Mouse (Mus musculus) cerebellum, adult 9-11 months (tissue): ENCODE results near the gene Ttbk1.

Experiments
- DNase-seq: peaks from one replicate; pipeline ENCODE4 v3.0.0; 2022

Gene Ttbk1

DNA sequence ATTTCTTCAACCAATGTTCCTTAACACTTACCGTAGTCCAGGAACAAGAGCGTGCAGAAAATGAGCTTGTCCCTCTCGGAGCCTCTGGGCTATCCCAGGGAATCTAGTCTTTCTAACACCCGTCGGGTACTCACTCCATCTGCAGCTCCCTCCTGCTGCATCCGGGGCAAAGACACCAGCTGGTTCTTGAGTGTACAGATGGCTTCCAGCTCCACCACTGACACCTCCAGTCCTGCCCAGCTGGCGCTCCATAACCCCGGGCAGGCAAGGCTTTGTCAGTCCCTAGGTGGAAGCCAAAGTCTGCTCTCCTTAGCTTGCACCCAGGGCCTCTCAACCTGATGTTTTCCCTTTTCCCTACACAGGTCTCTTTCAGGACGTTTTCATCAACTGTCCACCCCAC lies 19.6 kb downstream of the Ttbk1 start:
- peak; percentile 81 for DNase-seq

DNA sequence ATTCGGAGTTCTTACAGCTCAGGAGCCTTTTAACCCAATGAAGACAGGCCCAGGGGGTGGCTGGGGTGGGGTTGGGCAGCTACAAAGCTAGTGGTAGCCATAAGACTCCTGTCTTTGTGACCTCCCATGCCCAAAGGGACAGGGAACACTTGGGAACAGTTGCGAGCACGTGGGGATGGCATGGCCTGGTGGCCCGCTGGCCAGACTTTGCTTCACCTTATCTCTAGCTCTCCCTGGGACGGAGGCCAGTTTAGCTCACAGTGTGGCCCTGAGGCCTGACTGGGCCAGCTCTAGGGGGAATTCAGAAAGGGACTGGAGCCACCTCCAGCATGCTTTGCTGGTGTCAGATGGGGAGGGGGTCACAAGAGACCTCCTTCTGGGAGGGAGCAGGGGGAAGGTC lies 25.2 kb downstream of the Ttbk1 start:
- DNase-seq = no peak

DNA sequence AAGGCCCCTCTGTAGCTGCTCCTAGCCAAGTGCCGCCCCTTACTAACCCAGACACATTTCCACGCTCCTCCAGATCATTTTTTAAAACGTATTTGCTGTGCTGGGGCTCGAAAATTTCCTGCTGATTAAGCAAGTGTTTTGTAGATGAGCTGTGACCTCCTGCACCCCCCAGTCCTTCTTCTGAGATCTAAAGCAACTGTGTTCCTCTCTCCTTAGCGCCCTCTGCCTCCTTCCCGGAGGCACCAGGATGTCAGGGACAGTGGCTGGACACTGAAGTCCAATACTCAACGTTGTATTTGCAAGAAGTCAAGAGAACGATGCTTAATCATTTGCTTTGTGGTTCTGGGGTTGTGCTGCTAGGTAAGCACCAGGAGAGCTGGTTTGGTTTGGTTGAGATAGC lies 26.1 kb downstream of the Ttbk1 start:
- DNase-seq = no peak

GRCm38 (mm10) chr17:46460673-46461072 lies 26.8 kb downstream of the Ttbk1 start:
- DNase-seq = no peak

DNA sequence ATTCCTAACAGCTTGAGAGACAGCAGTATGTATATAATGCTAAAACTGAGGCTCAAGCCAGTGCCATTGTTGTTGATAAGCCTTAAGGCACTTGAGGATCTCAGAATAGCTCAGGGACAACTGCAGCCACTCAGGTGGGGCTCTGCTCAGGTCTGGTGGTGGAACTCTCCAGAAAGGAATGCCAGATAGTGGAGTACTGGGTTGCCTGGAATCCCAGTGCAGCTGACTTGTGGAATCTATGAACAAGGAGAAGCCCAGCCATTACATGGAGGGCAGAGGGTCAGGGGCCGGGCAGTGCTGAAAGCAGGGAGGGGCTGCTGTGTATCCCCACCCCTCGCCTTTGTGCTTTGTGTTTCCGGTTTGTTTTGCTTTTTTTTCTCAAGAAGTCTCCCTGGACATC lies 29.0 kb downstream of the Ttbk1 start:
- no peak for DNase-seq

- no peak for DNase-seq
These were observed 29.7 kb downstream of the Ttbk1 start for GRCm38 (mm10) chr17:46457791-46458190.

GRCm38 (mm10) chr17:46455110-46455691 lies 32.3 kb downstream of the Ttbk1 start:
- DNase-seq = no peak

DNA sequence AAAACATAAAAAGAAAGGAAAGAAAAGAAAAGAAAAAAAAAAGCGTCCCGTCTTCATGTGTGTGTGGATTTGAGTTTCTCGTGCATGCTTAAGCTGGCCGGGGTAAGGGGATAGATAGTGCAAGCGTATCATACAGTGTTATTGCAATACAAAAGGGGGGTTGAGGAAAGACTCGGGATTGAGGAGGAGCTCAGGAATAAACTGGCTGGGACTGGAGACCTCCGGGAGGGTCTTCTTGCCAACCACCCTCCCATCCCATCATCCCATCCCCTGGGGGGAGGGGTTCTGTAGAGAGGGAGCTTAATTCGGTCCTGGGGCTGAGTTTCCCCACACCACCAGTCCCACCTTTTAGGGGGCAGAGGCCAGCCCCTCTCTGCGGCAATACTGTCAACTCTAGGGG lies 32.9 kb downstream of the Ttbk1 start:
- no peak for DNase-seq

GRCm38 (mm10) chr17:46453970-46454411 lies 33.5 kb downstream of the Ttbk1 start:
- DNase-seq = no peak

DNA sequence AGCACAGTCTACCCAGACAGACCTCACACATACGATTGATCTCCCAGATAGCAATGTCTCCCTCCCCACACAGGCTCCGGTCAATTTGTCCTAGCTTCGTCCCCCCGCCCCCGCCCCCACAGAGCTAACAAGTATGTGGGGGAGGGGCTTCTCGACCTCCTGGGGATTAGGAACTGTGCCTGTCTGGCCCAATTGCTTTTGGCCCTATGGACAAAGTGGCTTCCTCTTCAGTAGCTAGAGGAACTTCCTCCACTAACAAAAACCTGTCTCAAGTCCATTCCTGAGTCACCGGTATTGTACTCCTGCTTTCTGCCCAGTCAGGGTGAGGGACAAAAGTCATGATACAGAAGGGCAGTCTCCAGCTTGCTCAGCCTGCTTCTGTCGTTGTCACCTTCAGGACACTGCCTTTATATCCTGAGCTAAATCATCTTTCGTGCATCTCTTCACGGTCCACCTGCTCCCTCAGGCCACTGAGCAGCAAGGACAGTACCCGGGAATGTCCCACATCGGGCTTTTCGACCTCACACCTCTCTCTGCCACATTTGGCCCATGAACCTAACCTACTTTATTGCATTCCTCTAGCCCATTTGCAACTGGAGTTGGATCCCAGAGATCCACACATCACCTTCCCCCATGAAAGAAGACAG lies 34.0 kb downstream of the Ttbk1 start:
- no peak for DNase-seq

DNA sequence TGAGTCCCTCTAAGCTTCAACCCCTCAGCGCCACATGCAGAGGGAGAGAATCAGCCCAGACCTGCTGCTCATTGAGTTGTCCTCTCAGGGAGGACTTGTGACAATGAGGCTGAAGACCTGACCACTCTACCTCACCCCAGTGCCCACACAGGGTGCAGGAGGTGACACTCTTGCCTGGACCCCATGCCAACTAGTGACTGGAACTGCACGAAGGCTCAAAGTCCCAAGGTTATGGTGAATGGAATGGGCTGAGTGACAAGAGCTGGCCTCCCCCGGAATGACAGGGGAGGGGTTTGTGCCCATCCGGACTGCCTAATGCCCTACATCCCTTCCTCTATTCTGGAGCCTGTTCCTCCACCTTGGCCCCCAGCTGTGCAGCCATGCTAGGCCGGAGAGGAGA lies 34.8 kb downstream of the Ttbk1 start:
- no peak for DNase-seq

- DNase-seq = no peak
These were observed 41.2 kb downstream of the Ttbk1 start for GRCm38 (mm10) chr17:46446264-46446663.

DNA sequence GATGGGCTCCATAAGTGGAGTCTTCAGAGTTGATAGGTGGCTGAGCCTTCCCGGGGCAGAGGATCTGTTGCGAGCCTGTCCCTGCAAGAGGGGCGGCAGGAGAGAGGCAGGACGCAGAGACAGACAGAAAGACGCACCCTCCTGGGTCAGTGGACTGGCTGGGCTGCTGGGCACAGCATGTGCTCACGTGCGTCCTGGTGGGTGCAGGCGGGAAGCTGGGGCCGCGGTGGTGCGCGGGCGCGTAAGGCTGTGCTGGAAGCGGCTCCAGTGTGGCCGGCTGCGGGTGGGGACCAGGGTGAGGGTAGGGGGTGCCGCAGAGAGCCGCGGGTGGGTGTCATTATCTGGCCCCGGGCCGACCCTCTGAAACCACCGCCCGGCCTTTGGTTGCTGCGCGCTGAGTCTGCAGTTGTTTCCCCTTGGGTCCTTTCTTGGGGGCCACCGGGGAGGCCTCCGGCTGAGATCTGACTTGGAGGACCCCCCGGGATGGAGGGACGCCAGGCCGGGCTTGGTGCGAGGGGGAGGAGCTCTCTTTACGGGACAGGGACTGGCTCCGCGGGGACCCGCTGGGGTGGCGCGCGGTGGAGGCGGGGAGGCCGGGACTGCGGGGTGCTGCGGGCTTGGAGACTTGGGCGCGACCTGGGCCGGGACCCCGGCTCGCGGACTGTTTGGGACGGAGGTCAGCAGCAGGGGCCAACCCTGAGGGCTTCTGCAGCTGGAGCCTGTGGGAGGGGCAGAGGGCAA lies 42.5 kb downstream of the Ttbk1 start:
- no peak for DNase-seq

DNA sequence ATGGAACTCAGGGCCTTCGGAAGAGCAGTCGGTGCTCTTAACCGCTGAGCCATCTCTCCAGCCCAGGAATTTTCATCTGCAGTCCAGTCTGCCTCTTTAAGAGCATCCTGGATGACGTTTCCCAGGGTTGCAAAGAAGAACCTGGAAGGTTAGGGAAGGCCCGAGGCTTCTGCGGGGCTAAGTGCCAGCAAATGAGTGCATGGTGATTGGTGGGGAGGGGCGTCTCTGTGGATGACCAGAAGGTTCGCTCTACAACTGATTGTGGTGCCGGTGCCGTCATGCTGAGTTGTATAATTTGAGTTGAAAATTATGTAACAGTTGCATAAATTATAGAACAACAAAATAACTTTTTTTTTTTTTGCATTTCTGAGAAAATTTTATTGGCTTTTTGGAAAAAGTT lies 48.3 kb downstream of the Ttbk1 start:
- DNase-seq = no peak

- no peak for DNase-seq
These were observed 49.1 kb downstream of the Ttbk1 start, which contains the start of gene Slc22a7 for GRCm38 (mm10) chr17:46438298-46438873. TSS of gene Slc22a7 (minus strand) at chr17:46438457.

GRCm38 (mm10) chr17:46436672-46437366 lies 50.7 kb downstream of the Ttbk1 start:
- DNase-seq = no peak

GRCm38 (mm10) chr17:46433627-46434026 lies 53.8 kb downstream of the Ttbk1 start:
- no peak for DNase-seq

GRCm38 (mm10) chr17:46428761-46429414 lies 58.6 kb downstream of the Ttbk1 start, which contains the start of gene Crip3:
TSS of gene Crip3 (plus strand) at chr17:46428926.
- no peak for DNase-seq

DNA sequence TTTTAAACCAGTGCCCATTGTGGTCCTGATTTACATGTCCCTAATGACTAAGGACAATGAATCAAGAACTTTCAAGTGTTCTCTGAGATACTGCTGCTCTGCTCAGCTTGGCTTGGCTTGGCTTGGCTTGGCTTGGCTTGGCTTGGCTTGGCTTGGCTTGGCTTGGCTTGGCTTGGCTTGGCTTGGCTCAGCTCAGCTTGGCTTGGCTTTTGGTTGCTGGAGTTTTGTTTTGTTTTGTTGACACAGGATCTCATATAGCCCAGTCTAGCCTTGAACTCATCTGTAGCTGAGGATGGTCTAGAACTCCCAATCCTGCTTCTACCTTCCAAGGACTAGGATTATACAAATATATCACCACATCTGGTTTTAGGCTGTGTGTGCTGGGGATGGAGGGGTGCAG lies 61.0 kb downstream of the Ttbk1 start:
- DNase-seq = no peak

- no peak for DNase-seq
These were observed 67.8 kb downstream of the Ttbk1 start for GRCm38 (mm10) chr17:46419717-46420116.

- no peak for DNase-seq
These were observed 68.8 kb downstream of the Ttbk1 start for GRCm38 (mm10) chr17:46418628-46419027.

DNA sequence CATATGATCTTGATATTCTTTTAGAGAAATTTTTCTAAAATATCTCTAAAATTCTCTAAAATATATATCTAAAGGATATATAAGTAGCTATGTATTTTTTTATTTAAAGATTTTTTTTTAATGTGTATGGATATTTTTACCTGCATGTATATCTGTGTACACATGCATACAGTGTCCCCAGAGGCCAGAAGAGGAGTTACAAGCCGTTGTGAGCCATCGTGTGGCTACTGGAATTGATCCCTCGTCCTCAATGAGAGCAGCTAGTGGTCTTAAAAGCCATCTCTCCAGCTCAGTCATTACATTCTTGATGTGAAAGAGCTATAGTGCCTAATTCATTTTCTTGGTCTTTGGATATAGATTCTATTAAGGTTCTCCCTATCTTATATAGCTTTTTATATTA lies 79.0 kb downstream of the Ttbk1 start:
- DNase-seq = no peak

GRCm38 (mm10) chr17:46394631-46395030 lies 92.8 kb downstream of the Ttbk1 start:
- no peak for DNase-seq
